Mouse (Mus musculus) neutrophil, adult 5-6 weeks (primary cell): Measurements from ENCODE around the gene Cpne2. TPM values are rescaled to one million over a fixed set of nuclear protein-coding genes. Genes with fewer than 3 reads are reported as not detected.
A peak's percentile ranks its signal among the peaks of the same experiment; 100 is the strongest.

ENCODE experiments used
- ATAC-seq: fragments of 151-379, 151-347 bp; 2 replicates; pipeline ENCODE4 v1.8.0; 2017; ENCODE audit warnings: mild to moderate bottlenecking, moderate TSS enrichment; ENCODE audit not compliant: insufficient number of reproducible peaks, poor library complexity, low FRiP score, severe bottlenecking; ENCODE audit errors: extremely low read depth
- total RNA-seq: library from RNA; stranded (forward); fragments of 200-1000 nt; gene quantifications from 2 replicates; pipeline ENCODE4 v1.2.3, GENCODE M21; 2017

The Cpne2 gene
- total RNA-seq = 35.5 and 37.4 TPM in 2 replicates

DNA sequence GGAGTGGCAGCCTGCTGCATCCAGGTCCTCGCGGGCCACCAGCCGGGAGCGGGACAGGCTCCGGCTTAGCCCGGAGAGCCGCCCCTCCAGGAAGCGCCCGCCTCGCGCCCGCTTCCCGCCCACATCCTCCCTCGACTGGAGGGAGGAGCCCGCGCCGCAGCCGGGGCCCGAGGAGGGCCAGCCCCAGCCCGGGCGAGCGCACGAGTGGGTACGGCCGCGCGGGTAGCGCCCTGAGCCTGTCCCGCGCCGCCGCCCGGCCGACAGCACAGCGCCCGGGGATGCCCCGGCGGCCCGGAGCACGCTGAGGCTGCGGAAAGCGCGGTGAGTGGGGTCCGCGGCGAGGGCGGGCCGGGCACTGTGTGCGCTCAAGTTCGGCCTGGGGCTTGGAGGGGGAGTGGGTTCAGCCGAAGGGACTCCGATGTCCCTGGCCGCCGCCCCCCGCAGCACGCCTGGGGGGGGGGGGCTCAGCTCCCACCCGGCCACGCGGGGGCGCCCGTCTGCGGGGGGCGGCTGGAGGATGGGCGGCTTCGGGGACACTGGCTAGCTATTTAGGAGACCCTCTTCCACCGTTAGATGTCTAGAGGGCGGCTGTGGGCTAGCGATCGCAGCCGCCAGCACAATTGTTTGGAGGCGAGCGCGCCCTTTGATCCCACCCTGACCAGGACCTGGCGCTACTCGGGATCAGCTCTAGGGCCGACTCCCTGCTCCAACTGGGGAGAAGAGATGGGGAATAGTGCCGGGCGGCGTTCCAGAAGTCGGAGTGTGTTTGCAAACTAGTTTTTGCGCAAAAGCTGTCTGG is at the start of gene Cpne2:
TSS of gene Cpne2 (plus strand) at position 118 of the 799 bp plus-strand sequence.
- ATAC-seq = peak; percentile 53

- no peak for ATAC-seq
Measured at GRCm38 (mm10) chr8:94485288-94485687, 47.5 kb upstream of the Cpne2 start.

DNA sequence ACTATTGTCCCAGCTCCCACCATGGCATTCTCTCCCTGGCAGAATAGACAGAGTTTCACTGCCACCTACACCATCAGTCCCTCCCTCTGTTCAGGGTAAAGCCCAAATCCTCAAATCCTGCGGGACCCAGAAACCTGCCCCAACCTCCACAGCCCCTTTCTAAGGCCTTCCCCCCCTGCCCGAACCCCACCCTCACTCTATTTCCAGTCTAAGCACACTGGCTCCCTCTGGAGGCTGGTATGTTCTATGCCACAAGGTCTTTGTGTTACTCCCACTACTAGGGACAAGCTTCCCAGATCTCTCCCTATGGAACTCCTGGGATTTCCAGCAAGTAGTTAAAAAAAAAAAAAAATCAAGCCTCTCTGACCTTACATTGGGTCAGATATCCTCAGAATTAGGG is 46.9 kb upstream of the Cpne2 start:
- ATAC-seq = no peak

GRCm38 (mm10) chr8:94488016-94488415 is 44.8 kb upstream of the Cpne2 start:
- no peak for ATAC-seq

- no peak for ATAC-seq
Measured at GRCm38 (mm10) chr8:94489809-94490483, 42.8 kb upstream of the Cpne2 start.

GRCm38 (mm10) chr8:94492021-94492681 is 40.6 kb upstream of the Cpne2 start:
- peak; percentile 67 for ATAC-seq

DNA sequence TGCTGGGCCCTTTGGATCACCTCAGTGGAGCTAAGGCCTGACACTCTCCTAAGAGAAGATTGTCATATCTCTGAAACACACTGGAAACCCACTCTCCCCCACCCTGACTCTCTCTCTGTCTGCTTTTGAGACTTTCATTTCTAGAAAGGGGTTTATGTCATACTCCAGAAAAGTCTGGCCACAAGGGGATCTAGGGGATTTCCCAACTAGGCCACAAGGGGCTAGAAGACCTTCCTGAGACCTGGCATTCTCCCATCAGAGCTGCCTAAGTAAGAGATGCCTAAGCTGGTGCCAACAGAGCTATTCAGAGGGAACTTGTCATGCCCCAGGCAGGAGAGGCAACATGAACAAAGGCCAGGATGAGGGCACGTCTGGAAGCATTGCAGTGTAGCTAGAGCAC is 39.5 kb upstream of the Cpne2 start:
- ATAC-seq = no peak

GRCm38 (mm10) chr8:94515430-94516208 is 17.2 kb upstream of the Cpne2 start:
- no peak for ATAC-seq

GRCm38 (mm10) chr8:94516209-94516593 is 16.6 kb upstream of the Cpne2 start:
- no peak for ATAC-seq

DNA sequence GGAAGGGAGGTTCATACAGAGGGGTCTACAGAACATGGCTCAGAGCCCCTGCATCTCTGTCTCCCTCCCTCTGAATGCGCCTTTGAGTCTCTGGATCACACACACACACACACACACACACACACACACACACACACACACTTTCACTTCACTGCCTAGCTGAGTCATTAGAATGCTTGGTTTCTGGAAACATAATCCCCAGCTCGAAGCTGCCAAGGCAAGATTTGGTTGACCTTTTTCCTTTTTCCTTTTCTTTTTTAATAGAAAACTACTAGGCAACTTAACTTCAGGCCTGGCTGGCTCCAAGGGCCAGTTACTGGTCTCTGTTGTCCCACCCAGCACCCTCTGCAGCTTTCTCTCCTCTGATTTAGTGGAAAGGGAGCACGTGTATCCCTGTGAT is 16.0 kb upstream of the Cpne2 start:
- no peak for ATAC-seq

GRCm38 (mm10) chr8:94518331-94518730 is 14.5 kb upstream of the Cpne2 start:
- no peak for ATAC-seq

GRCm38 (mm10) chr8:94519021-94519420 is 13.8 kb upstream of the Cpne2 start:
- ATAC-seq = no peak

DNA sequence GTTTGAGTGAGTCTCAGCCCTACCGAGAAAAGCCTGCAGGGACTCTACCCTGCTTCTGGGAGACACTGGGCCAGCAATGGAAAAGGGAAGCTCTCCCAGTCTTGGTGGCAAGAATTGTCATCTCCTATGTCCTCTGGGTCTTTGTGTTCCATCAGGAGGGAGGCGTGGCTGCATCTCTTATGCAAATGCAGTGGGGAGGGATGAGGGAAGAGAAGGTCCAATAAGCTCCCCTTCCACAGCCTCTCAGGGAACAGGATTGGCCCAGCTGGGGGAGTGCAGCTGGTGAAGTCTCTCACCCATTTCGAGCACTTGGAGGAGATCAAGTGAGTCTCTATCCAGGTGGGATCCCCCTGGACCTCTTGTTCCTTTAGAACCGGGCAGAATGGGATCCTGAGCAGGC is 11.3 kb upstream of the Cpne2 start:
- no peak for ATAC-seq

DNA sequence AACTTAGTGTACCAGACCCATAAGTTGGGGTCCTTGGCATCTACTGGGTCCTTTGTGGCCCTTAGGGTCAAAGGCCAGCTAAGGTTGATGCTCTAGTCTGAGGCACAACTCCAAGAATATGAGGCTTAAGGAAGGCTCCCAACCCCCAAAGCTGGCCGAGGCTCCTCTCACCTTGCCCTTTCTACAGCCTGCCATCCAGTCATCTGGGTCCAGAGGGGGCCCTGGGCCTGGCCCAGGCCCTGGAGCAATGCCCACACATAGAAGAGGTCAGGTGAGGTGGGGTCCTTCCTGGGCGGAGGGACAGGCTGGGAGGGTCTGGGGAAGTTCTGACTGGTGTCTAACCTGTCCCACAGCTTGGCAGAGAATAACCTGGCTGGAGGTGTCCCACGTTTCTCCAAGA is 10.3 kb upstream of the Cpne2 start:
- no peak for ATAC-seq

DNA sequence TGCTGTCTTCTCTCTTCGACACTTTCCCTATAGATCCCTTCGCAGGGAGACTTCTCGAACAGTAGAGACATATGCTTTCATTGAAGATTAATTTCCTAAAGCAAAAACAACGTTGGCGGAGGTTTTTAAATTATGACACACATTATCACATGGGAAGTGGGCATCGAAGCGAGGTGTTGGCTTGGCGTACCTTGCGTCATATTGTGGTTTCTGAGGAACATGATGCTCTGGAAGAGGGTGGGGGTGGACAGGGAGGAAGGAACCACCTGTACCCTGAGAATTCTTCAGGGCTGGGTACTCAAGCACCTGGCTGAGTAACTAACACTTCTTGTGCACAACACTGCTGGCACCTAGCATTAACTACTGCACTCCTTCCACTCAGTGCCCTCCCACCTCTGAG is 8.2 kb upstream of the Cpne2 start:
- ATAC-seq = peak; percentile 75

- ATAC-seq = no peak
Measured at GRCm38 (mm10) chr8:94527178-94527577, 5.6 kb upstream of the Cpne2 start.

GRCm38 (mm10) chr8:94528245-94528644 is 4.5 kb upstream of the Cpne2 start:
- no peak for ATAC-seq

DNA sequence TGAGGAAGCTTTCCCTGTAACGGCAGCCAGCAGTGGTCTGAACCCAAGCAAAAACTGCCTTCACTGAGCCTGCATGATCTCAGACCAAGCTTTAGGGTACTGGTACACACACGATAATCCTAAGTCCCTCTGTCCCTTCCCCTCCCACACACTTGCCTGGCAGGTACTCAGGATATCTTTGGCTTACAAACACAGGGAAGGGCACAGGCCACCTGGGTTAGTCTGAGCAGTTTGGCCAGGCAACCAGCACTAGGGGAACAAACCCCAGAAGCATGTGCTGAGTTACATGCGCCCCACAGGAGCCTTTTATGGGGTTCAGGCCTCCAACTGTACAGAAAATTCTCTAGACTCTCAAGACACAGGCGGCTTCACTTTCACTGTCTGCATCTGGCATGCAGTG is 2.9 kb upstream of the Cpne2 start:
- ATAC-seq = no peak

DNA sequence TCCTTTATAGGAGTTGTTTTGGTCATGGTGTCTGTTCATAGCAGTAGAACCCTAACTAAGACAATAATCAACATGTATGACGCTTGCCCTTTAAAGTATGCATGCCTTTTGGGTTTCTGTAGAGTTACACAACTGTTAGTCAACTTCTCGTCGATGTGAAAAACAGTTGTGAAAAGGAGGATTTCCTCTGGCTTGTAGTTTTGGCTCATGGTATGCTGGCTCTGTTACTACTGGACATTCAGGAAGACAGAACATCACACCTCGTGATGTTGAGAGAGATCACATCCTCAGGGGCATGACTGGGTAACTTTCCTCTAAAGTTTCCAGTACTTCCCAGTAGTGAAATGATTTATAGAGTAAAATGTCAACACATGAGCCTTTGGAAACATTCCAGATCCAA is 2.1 kb upstream of the Cpne2 start:
- no peak for ATAC-seq
